Mouse (Mus musculus) MEL (cell line): ENCODE measurements around the gene Esrp2. TPM values are rescaled to one million over a fixed set of nuclear protein-coding genes. Genes with fewer than 3 reads are reported as not detected.

Source experiments
- DNase-seq: peaks from one replicate; pipeline ENCODE4 v3.0.0; 2011; ENCODE audit warnings: low read depth, low spot score
- H3K27ac ChIP-seq: 2 replicates; pipeline ENCODE4 v1.5.1; 2012; ENCODE audit warnings: low read depth, mild to moderate bottlenecking, control low read depth, low read length, moderate library complexity; ENCODE audit not compliant: control insufficient read depth
- H3K27me3 ChIP-seq, 2 experiments: fragments of 150-350 bp in 1 of 2; sonication (generic) in 1 of 2; 2 replicates each; pipeline ENCODE4 v1.6.1; 2012; ENCODE audit warnings: low read length in 2 of 2, mild to moderate bottlenecking in 2 of 2, improper control_type of control experiment in 1 of 2, moderate library complexity in 1 of 2; ENCODE audit not compliant: insufficient read depth in 2 of 2, control insufficient read depth in 1 of 2
- H3K36me3 ChIP-seq, 2 experiments: 2 replicates each; pipeline ENCODE4 v1.6.1; 2012 to 2014; ENCODE audit warnings: low read length in 2 of 2, improper control_type of control experiment in 1 of 2, inconsistent platforms in 1 of 2, mild to moderate bottlenecking in 1 of 2; ENCODE audit not compliant: insufficient read depth in 2 of 2, control insufficient read depth in 1 of 2
- H3K4me1 ChIP-seq, 2 experiments: fragments of 150-350 bp in 1 of 2; sonication (generic) in 1 of 2; 2 replicates each; pipeline ENCODE4 v1.6.1; 2012; ENCODE audit warnings: low read length in 2 of 2, improper control_type of control experiment in 1 of 2, mild to moderate bottlenecking in 1 of 2; ENCODE audit not compliant: insufficient read depth in 2 of 2, control insufficient read depth in 1 of 2
- H3K4me3 ChIP-seq, 2 experiments: fragments of 150-350 bp in 1 of 2; sonication (generic) in 1 of 2; 2 replicates each; pipeline ENCODE4 v1.5.1; 2012; ENCODE audit warnings: low read depth in 2 of 2, low read length in 2 of 2, mild to moderate bottlenecking in 2 of 2, moderate library complexity in 2 of 2, control low read depth in 1 of 2, improper control_type of control experiment in 1 of 2; ENCODE audit not compliant: control insufficient read depth in 1 of 2, insufficient read depth in 1 of 2
- H3K79me2 ChIP-seq: 2 replicates; pipeline ENCODE4 v1.6.1; 2012; ENCODE audit warnings: mild to moderate bottlenecking, low read length, moderate library complexity; ENCODE audit not compliant: control insufficient read depth, poor library complexity, insufficient read depth
- H3K9ac ChIP-seq: 2 replicates; pipeline ENCODE4 v1.6.1; 2012; ENCODE audit warnings: low read depth, mild to moderate bottlenecking, control low read depth, low read length, moderate library complexity; ENCODE audit not compliant: control insufficient read depth, poor library complexity, severe bottlenecking
- H3K9me3 ChIP-seq: fragments of 150-350 bp; sonication (generic); replicated peaks from 2 replicates; pipeline ENCODE4 v1.6.1; 2012; ENCODE audit warnings: mild to moderate bottlenecking, low read length, improper control_type of control experiment, moderate library complexity; ENCODE audit not compliant: insufficient read depth
- BHLHE40 ChIP-seq: IDR thresholded peaks from 2 replicates; pipeline ENCODE4 v1.6.1; 2012; ENCODE audit warnings: low read depth, mild to moderate bottlenecking, inconsistent platforms, low read length, improper control_type of control experiment, borderline replicate concordance
- CHD1 ChIP-seq: IDR thresholded peaks from 2 replicates; pipeline ENCODE4 v1.6.1; 2012; ENCODE audit warnings: low read depth, mild to moderate bottlenecking, inconsistent platforms, low read length, improper control_type of control experiment
- CHD2 ChIP-seq: IDR thresholded peaks from 2 replicates; pipeline ENCODE4 v1.6.1; 2011; ENCODE audit warnings: low read length, improper control_type of control experiment
- E2F4 ChIP-seq: IDR thresholded peaks from 2 replicates; pipeline ENCODE4 v1.6.1; 2011; ENCODE audit warnings: low read depth, low read length, improper control_type of control experiment, borderline replicate concordance
- EP300 ChIP-seq, 2 experiments: IDR thresholded peaks; 2 replicates each; pipeline ENCODE4 v1.6.1; 2011; ENCODE audit warnings: improper control_type of control experiment in 2 of 2, low read length in 2 of 2, low read depth in 1 of 2, mild to moderate bottlenecking in 1 of 2
- ETS1 ChIP-seq: IDR thresholded peaks from 2 replicates; pipeline ENCODE4 v1.6.1; 2012; ENCODE audit warnings: low read depth, mild to moderate bottlenecking, inconsistent platforms, low read length, improper control_type of control experiment, moderate library complexity
- GABPA ChIP-seq: IDR thresholded peaks from 2 replicates; pipeline ENCODE4 v1.6.1; 2012; ENCODE audit warnings: low read depth, mild to moderate bottlenecking, inconsistent platforms, low read length, improper control_type of control experiment, moderate library complexity
- GATA1 ChIP-seq: IDR thresholded peaks from 2 replicates; pipeline ENCODE4 v1.6.1; 2011; ENCODE audit warnings: low read depth, low read length, improper control_type of control experiment
- JUND ChIP-seq: IDR thresholded peaks from 2 replicates; pipeline ENCODE4 v1.6.1; 2011; ENCODE audit warnings: low read depth, mild to moderate bottlenecking, improper control_type of control experiment, low read length
- MAZ ChIP-seq: IDR thresholded peaks from 2 replicates; pipeline ENCODE4 v1.6.1; 2012; ENCODE audit warnings: low read depth, mild to moderate bottlenecking, inconsistent platforms, low read length, improper control_type of control experiment
- MXI1 ChIP-seq: IDR thresholded peaks from 2 replicates; pipeline ENCODE4 v1.6.1; 2011; ENCODE audit warnings: mild to moderate bottlenecking, low read depth, low read length, improper control_type of control experiment
- MYB ChIP-seq: IDR thresholded peaks from 2 replicates; pipeline ENCODE4 v1.6.1; 2011; ENCODE audit warnings: mild to moderate bottlenecking, low read depth, low read length, improper control_type of control experiment
- MYC ChIP-seq: IDR thresholded peaks from 2 replicates; pipeline ENCODE4 v1.6.1; 2011; ENCODE audit warnings: low read depth, mild to moderate bottlenecking, low read length, improper control_type of control experiment, moderate library complexity
- NRF1 ChIP-seq: IDR thresholded peaks from 2 replicates; pipeline ENCODE4 v1.6.1; 2014; ENCODE audit warnings: low read depth, mild to moderate bottlenecking, inconsistent platforms, low read length, improper control_type of control experiment, moderate library complexity; ENCODE audit not compliant: poor library complexity, insufficient read depth, severe bottlenecking
- RCOR1 ChIP-seq: IDR thresholded peaks from 2 replicates; pipeline ENCODE4 v1.6.1; 2012; ENCODE audit warnings: low read depth, mild to moderate bottlenecking, inconsistent platforms, low read length, improper control_type of control experiment
- SMC3 ChIP-seq: IDR thresholded peaks from 2 replicates; pipeline ENCODE4 v1.6.1; 2011; ENCODE audit warnings: low read depth, low read length, improper control_type of control experiment
- TBP ChIP-seq: IDR thresholded peaks from 2 replicates; pipeline ENCODE4 v1.8.0; 2011; ENCODE audit warnings: low read depth, low read length, improper control_type of control experiment
- USF2 ChIP-seq, 2 experiments: IDR thresholded peaks; 2 replicates each; pipeline ENCODE4 v1.6.1; 2011 to 2012; ENCODE audit warnings: improper control_type of control experiment in 2 of 2, low read length in 2 of 2, borderline replicate concordance in 1 of 2, inconsistent platforms in 1 of 2, low read depth in 1 of 2, mild to moderate bottlenecking in 1 of 2; ENCODE audit not compliant: insufficient read depth in 1 of 2
- ZC3H11A ChIP-seq: IDR thresholded peaks from 2 replicates; pipeline ENCODE4 v1.6.1; 2012; ENCODE audit warnings: low read depth, mild to moderate bottlenecking, inconsistent platforms, low read length, improper control_type of control experiment
- ZKSCAN1 ChIP-seq: IDR thresholded peaks from 2 replicates; pipeline ENCODE4 v1.6.1; 2012; ENCODE audit warnings: low read depth, mild to moderate bottlenecking, inconsistent platforms, low read length, improper control_type of control experiment, moderate library complexity
- ZMIZ1 ChIP-seq: IDR thresholded peaks from 2 replicates; pipeline ENCODE4 v1.6.1; 2012; ENCODE audit warnings: low read depth, mild to moderate bottlenecking, inconsistent platforms, low read length, improper control_type of control experiment, moderate library complexity
- ZNF384 ChIP-seq: IDR thresholded peaks from 2 replicates; pipeline ENCODE4 v1.6.1; 2012; ENCODE audit warnings: low read depth, mild to moderate bottlenecking, inconsistent platforms, low read length, improper control_type of control experiment
- polyA plus RNA-seq, 2 experiments: library from polyadenylated mRNA; stranded (reverse) in 1 of 2; unstranded in 1 of 2; fragments of >175 nt in 1 of 2; fragments of >200 nt in 1 of 2; gene quantifications; 2 replicates each; pipeline versions ENCODE4 v1.2.1 to v1.2.4; 2012; ENCODE audit warnings: low replicate concordance in 2 of 2, low read depth in 1 of 2; ENCODE audit not compliant: insufficient read length in 2 of 2, insufficient read depth in 1 of 2, missing spikeins in 1 of 2
- total RNA-seq: library from RNA; depleted of rRNA; stranded (reverse); fragments of 300-350 nt; gene quantifications from 2 replicates; pipeline ENCODE4 v1.2.3, GENCODE M21; 2012

Gene Esrp2
- total and polyA plus RNA-seq, 3 experiments, result 2.3 to 4.5 TPM; not detected in 1

- Histone ChIP-seq H3K27ac (no peak overlapping the region), H3K4me3 (peak overlapping the region; percentile 59 to 87), H3K27me3 (no peaks in the 10 kb centered on the region), H3K79me2 (peaks cover 2% of the 10 kb centered on the region; the same call in 1 of the 2 replicates), H3K36me3 (peaks cover 0 to 20% of the 10 kb centered on the region in 2 experiments; a peak in 2 of 4 replicates), H3K9me3 (no peaks in the 10 kb centered on the region), H3K4me1 (peaks cover 0 to 26% of the 10 kb centered on the region in 2 experiments; a peak in 3 of 4 replicates), H3K9ac (peak overlapping the region; percentile 76)
- TF ChIP-seq NRF1 (no peak), ZNF384 (no peak), SMC3 (no peak), MYC (no peak), GATA1 (no peak), GABPA (no peak), TBP (no peak)
- no peak for DNase-seq
These were observed 14.3 kb upstream of the Esrp2 start for GRCm38 (mm10) chr8:106151041-106151440.

- Histone ChIP-seq H3K9me3 (no peaks in the 10 kb centered on the region), H3K36me3 (peaks cover 0 to 24% of the 10 kb centered on the region in 2 experiments; a peak in 2 of 4 replicates), H3K4me3 (peak overlapping the region; percentile 59 to 87), H3K27ac (peak overlapping the region; percentile 43), H3K27me3 (no peaks in the 10 kb centered on the region), H3K4me1 (peaks cover 0 to 30% of the 10 kb centered on the region in 2 experiments; a peak in 3 of 4 replicates), H3K79me2 (peaks cover 2% of the 10 kb centered on the region; the same call in 1 of the 2 replicates), H3K9ac (peak overlapping the region; percentile 76)
- DNase-seq, result no peak
- TF ChIP-seq GABPA (no peak), RCOR1 (0 out of 2 replicates have a peak, but pooled peaks have one; percentile 7), MYC (0 out of 2 replicates have a peak, but pooled peaks have one; percentile 13), BHLHE40 (peak; percentile 71; the same call in 1 of the 2 replicates), E2F4 (no peak)
These were observed 13.9 kb upstream of the Esrp2 start for GRCm38 (mm10) chr8:106150653-106151000.

GRCm38 (mm10) chr8:106149801-106150652, 13.3 kb upstream of the Esrp2 start, which contains the start of gene Pla2g15:
TSS of gene Pla2g15 (plus strand) at chr8:106150399.
- peaks cover 0 to 31% of the 10 kb centered on the region in 2 experiments; a peak in 3 of 4 replicates for H3K4me1 ChIP-seq
- DNase-seq, result peak; percentile 97
- peaks cover 2% of the 10 kb centered on the region; the same call in 1 of the 2 replicates for H3K79me2 ChIP-seq
- H3K36me3 ChIP-seq, result peaks cover 0 to 26% of the 10 kb centered on the region in 2 experiments; a peak in 2 of 4 replicates
- peak within 1 kb of the TSS; percentile 76 for H3K9ac ChIP-seq
- H3K4me3 ChIP-seq, result peak within 1 kb of the TSS; percentile 74 to 87
- H3K27ac ChIP-seq, result peak within 1 kb of the TSS; percentile 59
- H3K27me3 ChIP-seq, result no peaks in the 10 kb centered on the region
- H3K9me3 ChIP-seq, result no peaks in the 10 kb centered on the region
- TF ChIP-seq CHD2 (no peak), GABPA (no peak), SMC3 (no peak), ETS1 (peak; percentile 82), EP300 (IDR thresholded peaks at IDR 0.05; ENCODE audit: low read depth in 1 of 2, low read length in 2 of 2) (peak; percentile 46 to 50; a peak in 2 of 4 replicates), NRF1 (peak; percentile 56; the same call in 1 of the 2 replicates), MXI1 (peak; percentile 60; the same call in 1 of the 2 replicates), USF2 (IDR thresholded peaks at IDR 0.05; ENCODE audit: borderline replicate concordance in 1 of 2, insufficient read depth in 1 of 2, low read depth in 1 of 2, low read length in 2 of 2) (no peak), MYC (0 out of 2 replicates have a peak, but pooled peaks have one; percentile 29), MYB (no peak), MAZ (peak; percentile 69; the same call in 1 of the 2 replicates), ZC3H11A (no peak), CHD1 (no peak), ZKSCAN1 (no peak), JUND (no peak), ZMIZ1 (peak; percentile 70; the same call in 1 of the 2 replicates)
